Mouse (Mus musculus): Measurements from ENCODE around the gene Uba7.
"Not testable (repeated sequence)": the region's sequence is repeated elsewhere in the genome, so short reads cannot be mapped to it uniquely, and the experiment has no call there.

Uba7 gene

DNA sequence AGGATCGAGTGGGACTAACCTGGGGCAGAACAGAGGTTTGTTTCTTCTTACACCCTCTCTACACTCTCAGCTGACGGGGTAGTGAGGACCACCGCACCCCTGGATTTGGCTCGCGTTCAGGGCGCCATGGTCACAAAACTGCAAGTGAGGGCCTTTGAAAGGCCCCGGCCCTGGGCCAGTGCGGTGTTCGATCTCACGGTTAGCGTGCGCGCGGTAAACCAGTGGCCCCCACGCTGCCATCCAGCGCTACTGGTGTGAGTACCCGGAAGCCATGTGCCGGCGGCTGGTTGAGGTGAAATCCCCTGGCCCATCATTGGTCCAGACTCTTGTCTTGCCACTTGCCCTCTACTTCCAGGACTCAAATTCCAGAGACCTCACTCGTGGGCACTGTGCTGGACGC lies 20.2 kb downstream of the Uba7 start:
- no peak for DNase-seq

DNA sequence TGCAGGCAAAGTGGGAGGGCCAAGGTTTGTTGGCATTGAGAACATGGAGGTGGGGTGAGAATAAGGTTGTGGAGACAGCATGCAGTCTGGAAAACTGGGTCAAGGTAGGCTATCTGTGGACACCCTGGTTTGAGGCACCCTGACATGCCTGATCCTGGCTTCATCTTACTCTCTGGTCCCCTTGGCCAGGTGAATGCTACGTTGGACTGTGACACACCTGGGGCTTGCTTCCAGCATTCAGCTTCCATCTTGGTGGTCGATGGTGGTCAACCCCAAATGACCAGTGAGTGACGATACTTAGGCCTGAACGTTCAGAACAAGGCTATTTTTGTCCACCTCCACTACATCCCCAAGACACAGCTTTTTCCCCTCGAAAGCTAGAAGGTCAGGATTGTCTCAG lies 20.7 kb downstream of the Uba7 start, which contains the start of gene Gm20662:
Gm20662 (plus strand) TSS at position 301 of the 400 bp plus-strand sequence.
- no peak for DNase-seq

DNA sequence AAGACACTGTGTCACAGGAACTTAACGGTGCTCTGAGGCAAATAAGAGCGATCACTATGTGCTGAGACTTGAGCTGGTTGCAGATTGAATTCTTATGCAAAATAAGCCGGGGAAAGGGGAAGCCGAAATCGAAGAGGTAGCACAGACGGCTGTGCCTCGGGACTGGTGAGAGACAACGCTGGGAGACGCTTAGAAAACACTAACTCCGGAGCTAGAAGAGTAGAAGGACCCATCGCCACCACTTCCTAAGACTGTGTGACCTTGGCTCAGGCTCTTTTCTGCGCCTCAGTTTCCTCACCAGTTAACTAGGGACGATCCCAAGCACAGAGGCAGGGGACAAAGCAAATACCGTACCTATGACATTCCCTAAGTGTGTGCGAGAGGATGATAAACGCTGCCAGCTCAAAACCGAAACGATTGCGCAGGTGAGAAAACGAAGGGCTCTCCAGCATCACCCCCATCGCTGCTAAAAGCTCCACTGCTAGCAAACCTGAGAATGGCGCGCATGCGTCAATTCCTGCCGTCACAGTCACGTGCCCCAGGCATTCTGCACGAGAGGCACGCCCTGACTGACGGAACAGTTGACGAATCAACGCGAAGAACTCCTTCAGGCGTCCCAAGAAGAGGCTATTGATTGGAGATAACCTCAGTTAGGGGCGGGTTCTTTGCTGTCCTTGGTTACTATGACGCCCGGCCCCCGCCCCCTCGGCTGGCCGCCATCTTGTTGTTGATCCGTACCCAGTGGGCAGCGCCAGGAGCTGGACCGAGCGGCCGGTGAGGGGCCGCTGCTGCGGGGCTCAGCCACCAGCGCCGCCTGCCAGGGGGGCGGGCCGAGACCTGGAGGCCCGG lies 26.8 kb downstream of the Uba7 start, which contains the start of gene Ip6k1:
Ip6k1 (plus strand) TSS at position 580 of the 849 bp plus-strand sequence.
- DNase-seq = peak; percentile 100

DNA sequence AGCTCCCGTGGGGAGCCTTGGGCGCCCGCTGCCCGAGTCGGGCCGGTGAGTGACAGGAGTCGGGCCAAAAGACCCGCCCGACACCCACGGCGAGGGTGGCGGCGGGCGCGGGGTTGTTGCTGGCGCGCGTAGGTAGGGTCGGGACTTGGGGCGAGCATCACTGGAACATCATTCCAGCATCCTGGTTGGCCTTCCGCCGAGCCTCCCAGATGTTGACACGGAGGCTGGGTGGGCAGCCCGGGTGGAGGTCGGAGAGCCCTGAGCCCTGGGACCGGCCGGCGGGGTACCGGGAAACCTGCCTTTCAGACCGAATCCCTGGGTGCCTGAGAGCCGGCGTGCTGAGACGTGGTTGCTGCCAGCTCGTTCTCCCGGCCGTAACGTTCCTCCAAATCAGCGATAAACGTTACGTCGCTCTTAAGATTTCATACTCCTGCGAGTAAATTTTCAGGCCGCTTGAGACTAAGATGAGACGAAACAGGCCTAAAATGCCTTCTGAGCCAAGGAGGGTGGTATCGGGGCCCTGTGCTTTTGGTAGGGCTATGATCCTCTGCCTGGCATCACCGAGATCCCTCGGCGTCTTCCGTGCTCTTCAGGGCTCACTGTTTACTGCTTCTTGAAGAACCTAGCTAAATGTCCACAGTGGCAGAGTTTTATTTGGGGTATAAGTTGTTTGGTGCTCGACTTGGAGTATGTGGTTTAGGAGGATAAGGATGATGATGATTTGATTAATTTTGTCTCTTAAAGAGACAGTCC lies 27.6 kb downstream of the Uba7 start:
- DNase-seq = no peak

DNA sequence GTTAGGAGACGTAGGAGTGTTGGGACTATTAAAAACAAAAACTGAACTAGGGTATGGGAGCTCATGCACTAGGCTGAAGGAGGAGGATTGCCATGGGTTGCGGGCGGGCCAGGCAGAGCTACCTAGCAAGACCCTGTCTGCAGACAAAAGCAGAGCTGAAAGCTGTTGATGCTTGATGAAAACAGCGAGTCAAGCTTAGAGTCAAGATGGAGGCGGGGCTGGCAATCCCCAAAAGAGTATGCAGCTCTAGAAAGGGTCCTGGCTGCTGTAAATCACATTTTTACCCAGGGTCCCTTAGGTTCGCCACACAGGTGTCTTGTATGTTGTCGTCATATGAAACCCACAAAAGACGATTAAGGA lies 28.2 kb downstream of the Uba7 start:
- DNase-seq = no peak

DNA sequence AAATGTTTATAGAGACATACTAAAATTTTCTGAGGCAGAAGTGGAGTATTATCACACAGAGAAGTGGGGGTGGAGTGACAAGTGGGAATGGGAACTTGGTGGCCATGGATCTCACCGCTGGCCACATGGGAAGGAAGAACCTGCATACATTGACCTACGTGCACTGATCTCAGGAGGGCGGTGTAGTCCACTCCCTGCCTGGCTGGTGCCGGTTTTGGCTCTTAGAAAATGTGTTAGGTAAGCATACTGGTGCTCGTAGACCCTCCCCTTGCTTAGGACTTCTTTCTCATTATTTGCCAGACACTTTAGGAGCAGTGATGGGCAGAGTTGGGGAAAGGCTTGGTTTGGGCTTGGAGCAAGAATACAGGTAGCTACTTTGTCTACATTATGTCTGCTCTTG lies 32.7 kb downstream of the Uba7 start:
- DNase-seq = no peak

DNA sequence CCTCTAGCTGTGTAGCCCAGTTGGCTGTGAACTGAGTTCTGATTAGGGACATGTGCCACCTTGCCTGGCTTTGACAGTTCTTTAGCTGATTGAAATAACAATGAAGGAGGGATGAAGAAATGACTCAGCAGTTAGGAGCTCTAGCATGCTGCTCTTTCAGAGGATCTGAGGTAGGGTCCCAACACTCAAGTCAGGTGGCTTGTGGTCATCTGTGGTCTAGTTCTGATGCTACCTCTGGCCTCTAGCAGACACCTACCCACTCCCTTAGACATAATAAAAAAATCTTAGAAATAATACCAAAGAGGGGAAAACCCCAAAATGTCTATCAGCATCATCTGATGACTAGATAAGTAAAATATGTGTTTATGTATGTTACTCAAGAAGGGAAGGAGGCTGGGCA lies 35.1 kb downstream of the Uba7 start:
- no peak for DNase-seq

DNA sequence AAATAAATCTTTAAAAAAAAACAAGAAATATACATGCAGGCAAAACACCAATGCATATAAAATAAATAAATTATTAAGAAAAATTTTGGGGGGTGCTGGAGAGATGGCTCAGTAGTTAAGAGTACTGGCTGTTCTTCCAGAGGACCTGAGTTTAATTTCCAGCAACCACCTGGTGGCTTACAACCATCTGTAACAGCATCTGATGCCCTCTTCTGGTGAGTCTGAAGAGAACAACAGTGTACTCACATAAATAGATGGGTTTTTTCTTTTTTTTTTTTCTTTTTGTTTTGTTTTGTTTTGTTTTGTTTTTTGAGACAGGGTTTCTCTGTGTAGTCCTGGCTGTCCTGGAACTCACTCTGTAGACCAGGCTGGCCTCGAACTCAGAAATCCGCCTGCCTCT lies 38.3 kb downstream of the Uba7 start:
- not testable (repeated sequence) for DNase-seq

DNA sequence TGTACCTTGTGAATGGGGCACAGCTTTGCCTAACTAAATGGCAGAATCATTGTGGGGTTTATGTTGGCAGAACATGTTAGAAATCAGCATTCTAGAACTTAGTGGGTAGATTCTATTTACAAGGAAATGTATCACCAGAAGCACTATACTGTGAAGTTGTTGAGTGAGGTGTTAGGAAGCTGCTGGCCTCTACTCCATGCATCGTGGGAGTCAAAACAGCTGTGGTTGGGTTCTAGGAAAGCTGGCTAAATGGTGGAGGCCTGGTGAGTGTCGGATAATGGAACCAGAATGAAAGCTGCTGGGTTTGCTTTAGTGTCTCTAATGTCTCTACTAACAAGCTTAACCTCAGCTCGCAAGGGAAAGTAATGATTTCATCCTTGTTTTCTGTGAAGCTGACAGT lies 41.8 kb downstream of the Uba7 start:
- no peak for DNase-seq

DNA sequence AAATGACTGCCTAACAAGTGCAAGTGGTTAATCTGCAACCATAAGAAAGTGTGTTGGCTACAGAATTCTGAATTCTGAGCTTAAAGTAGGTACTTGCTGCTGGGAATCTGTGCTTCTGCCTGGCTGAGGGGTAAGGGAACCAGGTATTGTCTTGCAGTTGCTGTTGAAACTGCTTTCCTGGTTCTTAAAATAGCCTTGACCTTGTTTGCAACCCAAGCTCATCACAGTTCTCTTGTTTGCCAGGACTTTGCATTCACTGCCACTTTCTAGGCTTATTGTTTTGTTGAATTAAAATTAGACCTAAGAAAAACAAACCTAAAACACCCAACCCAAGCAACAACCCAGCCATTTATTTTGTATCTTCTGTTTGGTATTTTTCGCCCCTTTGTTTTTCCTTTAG lies 45.4 kb downstream of the Uba7 start:
- DNase-seq = no peak

DNA sequence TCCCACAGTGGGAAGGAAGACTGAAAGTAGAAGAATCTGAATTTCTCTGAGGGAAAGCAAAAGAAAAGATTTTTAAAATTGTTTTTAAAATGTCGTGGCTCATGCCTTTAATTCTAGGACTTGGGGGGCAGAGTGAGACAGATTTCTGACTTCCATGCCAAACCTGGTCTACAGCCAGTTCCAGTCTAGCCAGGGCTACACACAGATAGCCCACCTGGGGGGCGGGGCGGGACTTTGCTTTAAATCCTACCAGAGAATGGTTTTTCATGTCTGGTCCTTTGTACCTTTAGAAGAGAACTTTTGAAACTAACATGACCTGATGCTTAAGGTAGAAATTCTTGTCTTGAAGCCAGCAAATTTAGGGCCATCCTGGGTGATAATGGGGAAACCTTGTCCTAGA lies 47.9 kb downstream of the Uba7 start:
- DNase-seq = no peak

DNA sequence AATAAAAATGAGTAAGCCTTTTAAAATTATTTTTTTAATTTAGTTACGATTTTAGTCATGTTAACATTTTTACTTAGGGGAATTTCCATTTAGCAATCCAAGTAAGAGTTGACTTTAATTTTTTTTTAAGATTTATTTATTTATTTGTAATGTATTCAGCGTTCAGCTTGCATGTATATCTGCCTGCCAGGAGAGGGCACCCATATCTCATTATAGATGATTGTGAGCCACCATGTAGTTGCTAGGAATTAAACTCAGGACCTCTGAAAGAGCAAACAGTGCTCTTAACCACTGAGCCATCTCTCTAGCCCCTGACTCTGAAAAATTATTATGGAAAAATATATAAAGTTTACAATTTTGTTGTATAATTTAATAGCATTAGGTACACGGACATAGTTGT lies 51.3 kb downstream of the Uba7 start:
- no peak for DNase-seq

DNA sequence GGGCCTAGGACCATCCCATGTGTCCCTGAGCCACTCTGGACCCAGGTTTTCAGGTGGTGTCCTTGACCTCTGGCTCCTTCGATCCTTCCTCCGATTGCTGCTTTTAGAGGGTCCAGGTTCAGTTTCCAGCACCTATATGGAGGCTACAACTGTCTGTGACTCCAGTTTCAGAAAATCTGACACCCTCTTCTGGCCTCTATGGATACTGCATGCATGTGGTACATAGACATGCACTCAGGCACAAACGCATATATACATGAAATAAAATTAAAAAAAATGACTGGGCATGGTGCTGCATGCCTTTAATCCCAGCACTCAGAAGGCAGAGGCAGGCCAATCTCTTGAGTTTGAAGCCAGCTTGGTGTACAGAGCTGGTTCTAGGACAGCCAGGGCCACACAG lies 52.6 kb downstream of the Uba7 start:
- DNase-seq = no peak

DNA sequence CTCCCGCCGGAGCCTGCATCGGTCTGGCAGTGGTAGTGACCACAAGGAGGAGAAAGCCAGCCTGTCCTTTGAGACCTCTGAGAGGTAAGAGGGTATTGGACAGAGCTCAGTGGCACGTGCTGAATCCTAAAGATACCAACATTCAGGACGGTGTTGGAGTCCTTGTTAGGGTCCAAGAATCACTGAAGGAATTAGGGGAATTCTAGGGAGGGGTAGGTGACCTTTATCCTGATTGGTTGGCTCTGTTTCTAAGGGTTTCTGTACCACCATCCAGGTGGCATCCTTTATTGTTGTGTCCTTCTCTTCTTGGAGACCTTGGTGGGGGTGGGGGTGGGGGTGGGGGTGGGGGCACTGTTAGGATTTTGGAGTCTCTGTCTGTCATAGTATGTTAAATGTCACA lies 56.8 kb downstream of the Uba7 start:
- DNase-seq = no peak
